Mouse (Mus musculus) liver, embryonic 14.5 days (tissue): Measurements from ENCODE around the gene Galnt2.

Experiments used
- CTCF ChIP-seq: IDR thresholded peaks from 2 replicates; pipeline ENCODE4 v1.5.1; 2016; ENCODE audit warnings: antibody characterized with exemption, low read depth, control low read depth
- EP300 ChIP-seq: IDR thresholded peaks from 2 replicates; pipeline ENCODE4 v1.6.1; 2016; ENCODE audit warnings: antibody characterized with exemption, low read depth

DNA sequence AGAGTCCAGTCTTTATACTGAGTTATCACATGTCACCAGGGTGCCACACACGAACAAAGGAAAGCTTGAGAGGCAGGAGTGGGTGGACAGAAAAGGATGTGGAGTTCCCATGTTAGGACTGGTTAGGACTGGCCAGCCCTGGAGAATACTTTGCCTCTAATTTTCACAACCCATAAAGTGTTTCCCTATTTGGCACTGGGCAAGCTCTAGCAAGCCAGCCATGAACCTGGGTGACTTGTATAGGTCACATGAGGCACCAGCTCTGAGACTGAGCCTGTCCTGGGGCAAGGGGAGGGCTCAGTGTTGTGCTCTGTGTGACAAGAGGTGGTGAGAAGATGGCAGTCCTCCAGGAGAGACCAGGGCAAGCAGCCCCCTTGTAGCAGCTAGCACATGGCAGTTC is 116.9 kb downstream of the Galnt2 start:
- no peak for TF ChIP-seq CTCF
- TF ChIP-seq EP300, result no peak
